22 mouse cellular contexts compared by ENCODE assay signal in the genomic region with DNA sequence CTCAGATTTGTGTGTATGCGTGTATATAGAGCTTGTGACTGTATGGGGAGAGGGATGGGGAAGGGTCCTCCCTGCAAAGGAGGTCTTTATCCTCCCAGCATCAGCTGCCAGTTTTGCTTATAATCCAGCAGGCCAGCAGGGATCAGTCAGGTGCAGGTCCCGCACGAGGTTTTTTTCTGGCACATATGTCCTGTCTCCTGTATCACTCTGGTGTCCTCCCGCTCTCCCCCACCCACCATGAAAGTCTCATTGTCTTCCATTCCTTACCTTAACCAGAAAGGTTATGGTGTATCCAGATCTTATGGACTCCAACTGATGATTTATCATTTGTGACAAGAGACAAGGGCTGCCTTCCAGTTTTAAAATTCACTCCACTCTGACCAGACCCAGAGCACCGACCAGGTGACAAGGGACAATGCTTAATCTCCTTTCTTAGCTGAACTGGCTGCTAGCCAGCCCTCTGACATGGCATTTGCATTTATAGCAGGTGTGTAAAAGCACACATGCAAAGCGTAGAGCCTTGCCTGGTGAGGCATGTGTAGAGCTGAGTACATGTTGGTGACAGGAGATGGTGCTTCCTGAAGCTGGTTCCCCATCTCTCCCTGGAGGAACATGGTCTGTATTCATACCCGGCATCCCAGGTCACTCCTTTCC. TPM values are rescaled to one million over a fixed set of nuclear protein-coding genes. Genes with fewer than 3 reads are reported as not detected.
DNase-seq lines count a peak whose midpoint lies in the region; ATAC-seq and TF ChIP-seq lines count a peak whose summit lies in the region.
"Had no signal": no experiment of that assay in that cellular context is flagged by ENCODE, and none has a peak within 500 bp of the region (broad histone marks: within the 10 kb centered on the region; RNA-seq: fewer than 3 reads in every experiment).

No protein-coding gene starts in this region.

- 63% methylated on average over 7 of the region's 7 CpGs for WGBS in hindbrain, embryonic 16.5 days
- 82% methylated on average over 7 of the region's 7 CpGs for WGBS in hindbrain, embryonic 10.5 days

- H3K79me2 ChIP-seq in myocyte (ENCODE audit: control insufficient read depth, insufficient read depth) = peaks cover 7% of the 10 kb centered on the region

- H3K4me3 ChIP-seq in hindbrain, embryonic 16.5 days (ENCODE audit: low read length) = no peak overlapping the region
- no peak overlapping the region for H3K4me3 ChIP-seq in hindbrain, embryonic 10.5 days
- no peak overlapping the region for H3K4me3 ChIP-seq in myocyte
- H3K4me3 ChIP-seq: embryonic facial prominence, embryonic 12.5 days; forebrain, embryonic 13.5 days; heart, embryonic 12.5 days; hindbrain, embryonic 15.5 days; kidney, embryonic 15.5 days had no signal

- H3K4me2 ChIP-seq in hindbrain, embryonic 16.5 days (ENCODE audit: low read length) = no peak overlapping the region
- peak overlapping the region; percentile 73 for H3K4me2 ChIP-seq in myocyte (ENCODE audit: low read depth)
- H3K4me2 ChIP-seq: embryonic facial prominence, embryonic 12.5 days; forebrain, embryonic 13.5 days; heart, embryonic 12.5 days; hindbrain, embryonic 15.5 days; kidney, embryonic 15.5 days; lung, embryonic 14.5 days had no signal

- H3K9me3 ChIP-seq in hindbrain, embryonic 16.5 days (ENCODE audit: control insufficient read depth, low read length) = no peaks in the 10 kb centered on the region
- no peaks in the 10 kb centered on the region for H3K9me3 ChIP-seq in hindbrain, embryonic 10.5 days
- H3K9me3 ChIP-seq: embryonic facial prominence, embryonic 12.5 days; forebrain, embryonic 13.5 days; heart, embryonic 12.5 days; hindbrain, embryonic 15.5 days; kidney, embryonic 15.5 days had no signal

- no peaks in the 10 kb centered on the region for H3K36me3 ChIP-seq in hindbrain, embryonic 16.5 days (ENCODE audit: control insufficient read depth, insufficient read depth, low read length)
- no peaks in the 10 kb centered on the region for H3K36me3 ChIP-seq in hindbrain, embryonic 10.5 days
- H3K36me3 ChIP-seq in myocyte (ENCODE audit: control insufficient read depth, insufficient read depth) = no peaks in the 10 kb centered on the region
- H3K36me3 ChIP-seq: embryonic facial prominence, embryonic 12.5 days; heart, embryonic 12.5 days; hindbrain, embryonic 15.5 days; kidney, embryonic 15.5 days had no signal

- no peak overlapping the region for H3ac ChIP-seq in myocyte (ENCODE audit: control insufficient read depth, insufficient read length)

- peak; percentile 24 for TF ChIP-seq POLR2A in myocyte (IDR thresholded peaks at IDR 0.05; ENCODE audit: insufficient read length, low read depth)

- peak; percentile 41 to 44 for DNase-seq in cerebellum, postnatal 14 days
- no peak for DNase-seq in cerebellum, adult 11-12 months
- DNase-seq in hindbrain, embryonic 10.5 days (ENCODE audit: low spot score) = no peak
- DNase-seq in retina, postnatal 1 day = peak; percentile 12
- no peak for DNase-seq in retina, embryonic 14.5 days (ENCODE audit: low spot score)
- no peak for DNase-seq in kidney, adult 8-10 months
- DNase-seq: heart, adult 18-20 months; heart, postnatal 10 days; kidney, postnatal 36 days; lung, embryonic 14.5 days; thymus, postnatal 25 days had no signal

- no peak overlapping the region for H3K27ac ChIP-seq in hindbrain, embryonic 16.5 days (ENCODE audit: low read depth, low read length)
- H3K27ac ChIP-seq in hindbrain, embryonic 10.5 days = no peak overlapping the region
- H3K27ac ChIP-seq: embryonic facial prominence, embryonic 12.5 days; forebrain, embryonic 13.5 days; hindbrain, embryonic 15.5 days; kidney, embryonic 15.5 days; liver, embryonic 14.5 days had no signal

- H3K27me3 ChIP-seq in hindbrain, embryonic 16.5 days (replicated peaks; ENCODE audit: control insufficient read depth, insufficient read depth, low read length) = no peaks in the 10 kb centered on the region
- peaks cover 4% of the 10 kb centered on the region; the same call in 1 of the 2 replicates for H3K27me3 ChIP-seq in hindbrain, embryonic 10.5 days (ENCODE audit: insufficient read depth, poor library complexity, severe bottlenecking)
- no peaks in the 10 kb centered on the region for H3K27me3 ChIP-seq in myocyte (ENCODE audit: control insufficient read depth, insufficient read depth, insufficient read length)
- H3K27me3 ChIP-seq: embryonic facial prominence, embryonic 12.5 days; forebrain, embryonic 13.5 days; heart, embryonic 12.5 days; hindbrain, embryonic 15.5 days; kidney, embryonic 15.5 days; Patski had no signal

- H3K9ac ChIP-seq in hindbrain, embryonic 16.5 days (ENCODE audit: low read depth, low read length) = no peak overlapping the region
- H3K9ac ChIP-seq: embryonic facial prominence, embryonic 12.5 days; forebrain, embryonic 13.5 days; heart, embryonic 12.5 days; hindbrain, embryonic 15.5 days; kidney, embryonic 15.5 days; liver, embryonic 14.5 days; lung, embryonic 14.5 days had no signal

- ATAC-seq in hindbrain, embryonic 16.5 days = peak; percentile 38; the same call in 1 of the 2 replicates
- ATAC-seq: CD4-positive, CD25-positive, alpha-beta regulatory T cell, adult 4 months; forebrain, embryonic 13.5 days; intestine, postnatal 0 days; Patski had no signal

- H3K4me1 ChIP-seq in hindbrain, embryonic 16.5 days (ENCODE audit: control insufficient read depth, insufficient read depth, low read depth, low read length) = peaks cover 4% of the 10 kb centered on the region
- peaks cover 8% of the 10 kb centered on the region for H3K4me1 ChIP-seq in hindbrain, embryonic 10.5 days (replicated peaks)
- H3K4me1 ChIP-seq: embryonic facial prominence, embryonic 12.5 days had no signal

TF ChIP-seq in myocyte, 11 proteins besides CTCF, POLR2A, EP300 and RAD21:
- TF ChIP-seq POLR2AphosphoS2 (IDR thresholded peaks at IDR 0.05; ENCODE audit: insufficient read length, low read depth) (no peak), CEBPB (IDR thresholded peaks at IDR 0.05; ENCODE audit: insufficient read depth, poor library complexity, severe bottlenecking) (no peak), TCF3 (IDR thresholded peaks at IDR 0.05; ENCODE audit: insufficient read length, low read depth) (no peak), MYOG (IDR thresholded peaks at IDR 0.05; ENCODE audit: control insufficient read depth in 1 of 3, insufficient read depth in 1 of 3, insufficient read length in 2 of 3, low read depth in 2 of 3) (no peak), USF1 (IDR thresholded peaks at IDR 0.05; ENCODE audit: low read depth) (no peak), MAX (IDR thresholded peaks at IDR 0.05; ENCODE audit: low read depth) (no peak), MYOD1 (IDR thresholded peaks at IDR 0.05; ENCODE audit: control insufficient read depth in 1 of 3, insufficient read length in 2 of 3, low read depth in 2 of 3) (no peak), SRF (IDR thresholded peaks at IDR 0.05; ENCODE audit: control insufficient read depth, insufficient read length, low read depth) (no peak), TCF12 (IDR thresholded peaks at IDR 0.05; ENCODE audit: insufficient read depth, poor library complexity, severe bottlenecking) (no peak), E2F4 (IDR thresholded peaks at IDR 0.05; ENCODE audit: insufficient read depth) (no peak), REST (IDR thresholded peaks at IDR 0.05; ENCODE audit: insufficient read depth, insufficient read length) (no peak)

RNA-seq across cellular contexts. Expression of a gene that starts 43.0 kb away (rescaled TPM):
- polyA plus RNA-seq in hindbrain, embryonic 16.5 days (2015; fragmentation: Nextera tagmentation; extraction: Ambion mirVana) = 15.0 and 16.0 TPM in 2 replicates
- 5.7 and 5.9 TPM in 2 replicates for polyA plus RNA-seq in hindbrain, embryonic 10.5 days (2016; fragmentation: Nextera tagmentation; extraction: Ambion mirVana)
- polyA plus RNA-seq in myocyte (2012; fragmentation: generic; extraction: Trizol) = 120 TPM

Comparison
In these comparisons a context has a peak if more than half of its experiments do, and no peak if none do; other contexts are left out.
1. DNase-seq: peak in cerebellum, postnatal 14 days (2 of 2) and retina, postnatal 1 day (single experiment); none in cerebellum, adult 11-12 months (single experiment), hindbrain, embryonic 10.5 days (single experiment), retina, embryonic 14.5 days (single experiment) and kidney, adult 8-10 months (0 of 2).